Mouse (Mus musculus) testis, adult 2 months (tissue): ENCODE results near the gene Palld.

Source experiments
- CTCF ChIP-seq: fragments of 200-500 bp; IDR thresholded peaks from 2 replicates; pipeline ENCODE4 v1.5.1; 2012; ENCODE audit warnings: low read depth, mild to moderate bottlenecking, inconsistent platforms, low read length, moderate library complexity; ENCODE audit not compliant: control insufficient read depth, insufficient read depth, insufficient replicate concordance
- POLR2A ChIP-seq: fragments of 200-500 bp; IDR thresholded peaks from 2 replicates; pipeline ENCODE4 v1.6.1; 2012; ENCODE audit warnings: low read depth, mild to moderate bottlenecking, inconsistent platforms, low read length, moderate library complexity; ENCODE audit not compliant: control insufficient read depth

- TF ChIP-seq CTCF (no peak), POLR2A (no peak)
These were observed 14.8 kb upstream of the Palld start for GRCm38 (mm10) chr8:61917287-61917686.
